Mouse (Mus musculus) stomach, embryonic 14.5 days (tissue): ENCODE data around the gene Mpp2. TPM values are rescaled to one million over a fixed set of nuclear protein-coding genes. Genes with fewer than 3 reads are reported as not detected.

Source experiments
- ATAC-seq: fragments of 200-750 bp; cut with Nextera tagmentation; 2 replicates; pipeline ENCODE4 v1.8.0; 2017; ENCODE audit warnings: low read depth, moderate TSS enrichment; ENCODE audit not compliant: insufficient number of reproducible peaks, insufficient read depth, low FRiP score
- H3K27ac ChIP-seq: fragments of 300-500 bp; sonication (generic); 2 replicates; pipeline ENCODE4 v1.5.1; 2014; ENCODE audit warnings: mild to moderate bottlenecking, low read length, moderate library complexity, mixed read lengths
- H3K27me3 ChIP-seq: fragments of 300-500 bp; sonication (generic); 2 replicates; pipeline ENCODE4 v1.6.1; 2014; ENCODE audit warnings: low read length, control low read depth, mixed read lengths; ENCODE audit not compliant: control insufficient read depth, insufficient read depth
- H3K36me3 ChIP-seq: fragments of 300-500 bp; sonication (generic); 2 replicates; pipeline ENCODE4 v1.6.1; 2014; ENCODE audit warnings: mild to moderate bottlenecking, control low read depth, low read length, moderate library complexity, mixed read lengths; ENCODE audit not compliant: control insufficient read depth, insufficient read depth
- H3K4me1 ChIP-seq: fragments of 300-500 bp; sonication (generic); 2 replicates; pipeline ENCODE4 v1.6.1; 2014; ENCODE audit warnings: low read length, control low read depth, mixed read lengths; ENCODE audit not compliant: control insufficient read depth, insufficient read depth
- H3K4me2 ChIP-seq: fragments of 300-500 bp; sonication (generic); replicated peaks from 2 replicates; pipeline ENCODE4 v1.6.1; 2014; ENCODE audit warnings: low read depth, low read length, control low read depth
- H3K4me3 ChIP-seq: fragments of 300-500 bp; sonication (generic); 2 replicates; pipeline ENCODE4 v1.5.1; 2014; ENCODE audit warnings: low read depth, low read length, control low read depth
- H3K9ac ChIP-seq: fragments of 300-500 bp; sonication (generic); replicated peaks from 2 replicates; pipeline ENCODE4 v1.6.1; 2014; ENCODE audit warnings: low read depth, mild to moderate bottlenecking, control low read depth, low read length, moderate library complexity, mixed read lengths
- H3K9me3 ChIP-seq: fragments of 300-500 bp; sonication (generic); 2 replicates; pipeline ENCODE4 v1.6.1; 2016; ENCODE audit warnings: low read depth, low read length, control low read depth; ENCODE audit not compliant: control insufficient read depth
- WGBS: fragments of 180-500 bp; shearing (Covaris S2); extraction: QIAGEN DNeasy Blood & Tissue Kit; methylation state at CpG from one replicate; pipeline ENCODE4 v1.1.7; 2014; 5-methylcytosine and 5-hydroxymethylcytosine counted together
- polyA plus RNA-seq: library from polyadenylated mRNA; unstranded; fragments of >200 nt; fragmentation: Nextera tagmentation; extraction: Ambion mirVana; gene quantifications from 2 replicates; pipeline ENCODE4 v1.2.1, GENCODE M21; 2014

Mpp2 gene
- polyA plus RNA-seq, 1 experiment from 2014 or later = 8.5 TPM

DNA sequence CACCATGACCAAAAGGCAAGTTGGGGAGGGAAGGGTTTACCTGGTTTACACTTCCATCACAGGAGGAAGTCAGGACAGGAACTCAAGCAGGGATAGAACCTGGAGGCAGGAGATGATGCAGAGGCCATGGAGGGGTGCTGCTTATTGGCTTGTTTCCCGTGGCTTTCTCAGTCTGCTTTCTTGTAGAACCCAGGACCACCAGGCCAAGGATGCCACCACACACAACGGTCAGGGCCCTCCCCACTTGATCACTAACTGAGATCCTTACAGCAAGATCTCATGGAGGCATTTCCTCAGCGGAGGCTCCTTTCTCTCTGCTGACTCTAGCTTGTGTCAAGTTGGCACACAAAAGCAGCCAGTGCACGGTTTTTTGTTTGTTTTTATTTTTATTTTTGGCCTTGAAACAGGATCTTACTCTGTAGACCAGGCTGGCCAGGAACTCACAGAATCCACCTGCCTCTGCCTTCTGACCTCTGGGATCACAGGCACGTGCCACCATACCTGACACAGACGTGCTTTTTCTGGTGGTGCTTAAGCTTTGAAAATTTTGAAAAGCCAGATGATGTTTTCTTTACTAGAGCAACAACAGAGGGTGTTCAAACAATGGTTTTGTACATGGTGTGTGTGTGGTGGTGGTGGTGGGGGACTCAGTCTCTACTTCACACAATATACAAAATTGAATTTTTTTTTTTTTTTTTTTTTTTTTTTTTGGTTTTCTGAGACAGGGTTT, 60.1 kb downstream of the Mpp2 start, which contains the start of gene Mpp3:
Gene Mpp3 (minus strand): TSS at position 375 of the 730 bp plus-strand sequence.
- Histone ChIP-seq H3K9ac (no peak within 1 kb of the TSS), H3K27me3 (no peaks in the 10 kb centered on the region), H3K4me3 (peak within 1 kb of the TSS; percentile 67), H3K4me1 (peaks cover 13% of the 10 kb centered on the region; the same call in 1 of the 2 replicates), H3K36me3 (no peaks in the 10 kb centered on the region), H3K4me2 (peak within 1 kb of the TSS; percentile 93), H3K27ac (peak within 1 kb of the TSS; percentile 76), H3K9me3 (no peaks in the 10 kb centered on the region)
- ATAC-seq = no peak
- WGBS = 79% methylated on average over 6 of the region's 6 CpGs

GRCm38 (mm10) chr11:102027361-102028017, 60.8 kb downstream of the Mpp2 start:
- ATAC-seq = no peak
- Histone ChIP-seq H3K9ac (no peak overlapping the region), H3K9me3 (no peaks in the 10 kb centered on the region), H3K27me3 (no peaks in the 10 kb centered on the region), H3K27ac (peak overlapping the region; percentile 76), H3K4me3 (peak overlapping the region; percentile 67), H3K36me3 (no peaks in the 10 kb centered on the region), H3K4me2 (peak overlapping the region; percentile 93), H3K4me1 (peaks cover 13% of the 10 kb centered on the region; the same call in 1 of the 2 replicates)
- 9% methylated on average over 12 of the region's 12 CpGs for WGBS

GRCm38 (mm10) chr11:102026694-102027360, 61.5 kb downstream of the Mpp2 start:
- peaks cover 13% of the 10 kb centered on the region; the same call in 1 of the 2 replicates for H3K4me1 ChIP-seq
- H3K9me3 ChIP-seq = no peaks in the 10 kb centered on the region
- peak overlapping the region; percentile 68 for H3K9ac ChIP-seq
- peak overlapping the region; percentile 67 for H3K4me3 ChIP-seq
- WGBS = under 1% methylated on average over 62 of the region's 73 CpGs
- ATAC-seq = peak; percentile 90
- H3K4me2 ChIP-seq = peak overlapping the region; percentile 93
- no peaks in the 10 kb centered on the region for H3K27me3 ChIP-seq
- H3K27ac ChIP-seq = peak overlapping the region; percentile 76
- no peaks in the 10 kb centered on the region for H3K36me3 ChIP-seq

- Histone ChIP-seq H3K27me3 (no peaks in the 10 kb centered on the region), H3K4me2 (peak overlapping the region; percentile 93), H3K27ac (peak overlapping the region; percentile 76; the same call in 1 of the 2 replicates), H3K9me3 (no peaks in the 10 kb centered on the region), H3K9ac (peak overlapping the region; percentile 68), H3K36me3 (no peaks in the 10 kb centered on the region; the same call in 1 of the 2 replicates), H3K4me3 (peak overlapping the region; percentile 67), H3K4me1 (peaks cover 13% of the 10 kb centered on the region; the same call in 1 of the 2 replicates)
- WGBS = 5% methylated on average over 21 of the region's 23 CpGs
- ATAC-seq = no peak
Measured at GRCm38 (mm10) chr11:102025991-102026660, 62.2 kb downstream of the Mpp2 start.

- no peaks in the 10 kb centered on the region; the same call in 1 of the 2 replicates for H3K36me3 ChIP-seq
- no peak for ATAC-seq
- no peak overlapping the region for H3K27ac ChIP-seq
- H3K27me3 ChIP-seq = no peaks in the 10 kb centered on the region
- no peak overlapping the region for H3K9ac ChIP-seq
- WGBS = 54% methylated on average over 7 of the region's 7 CpGs
- peaks cover 13% of the 10 kb centered on the region; the same call in 1 of the 2 replicates for H3K4me1 ChIP-seq
- H3K9me3 ChIP-seq = no peaks in the 10 kb centered on the region
- no peak overlapping the region for H3K4me3 ChIP-seq
- no peak overlapping the region for H3K4me2 ChIP-seq
Measured at GRCm38 (mm10) chr11:102025354-102025753, 63.0 kb downstream of the Mpp2 start.

GRCm38 (mm10) chr11:102024875-102025274, 63.4 kb downstream of the Mpp2 start:
- H3K9ac ChIP-seq = no peak overlapping the region
- H3K4me2 ChIP-seq = no peak overlapping the region
- H3K4me3 ChIP-seq = no peak overlapping the region
- no peak for ATAC-seq
- H3K36me3 ChIP-seq = no peaks in the 10 kb centered on the region; the same call in 1 of the 2 replicates
- WGBS = 83% methylated on average over 4 of the region's 4 CpGs
- H3K9me3 ChIP-seq = no peaks in the 10 kb centered on the region
- H3K4me1 ChIP-seq = peaks cover 13% of the 10 kb centered on the region; the same call in 1 of the 2 replicates
- no peak overlapping the region for H3K27ac ChIP-seq
- no peaks in the 10 kb centered on the region for H3K27me3 ChIP-seq

DNA sequence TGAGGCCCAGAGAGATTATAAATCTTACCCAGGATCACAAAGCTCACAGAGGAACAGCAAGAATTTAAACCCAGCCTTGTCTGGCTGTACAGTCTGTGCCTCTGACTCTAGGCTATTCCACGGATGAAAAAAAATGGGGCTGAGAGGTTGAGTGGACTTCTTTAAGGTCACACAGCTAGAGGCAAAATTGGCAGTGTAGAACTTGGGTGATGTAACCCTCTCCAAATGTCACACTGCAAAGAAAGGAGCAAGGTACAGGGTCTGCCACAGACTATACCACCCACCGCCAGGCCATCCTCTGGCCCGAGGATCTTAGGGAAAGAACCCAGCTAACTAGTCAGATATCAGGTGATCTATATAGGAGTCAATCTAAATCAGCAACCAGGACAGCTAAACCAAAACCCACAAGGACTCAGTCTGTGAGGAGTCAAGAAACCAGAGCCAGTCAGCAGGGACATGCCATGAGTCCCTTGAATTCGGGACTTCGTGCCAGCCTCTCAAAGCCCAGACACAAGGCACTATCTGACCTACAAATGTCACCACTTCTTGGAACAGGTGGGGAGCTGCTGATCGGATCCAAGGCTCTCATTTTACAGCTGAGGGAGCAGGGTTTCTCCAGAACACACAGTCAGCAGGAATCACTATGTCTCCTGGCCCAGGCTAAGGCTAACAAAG, 64.1 kb downstream of the Mpp2 start:
- H3K27me3 ChIP-seq = no peaks in the 10 kb centered on the region
- H3K27ac ChIP-seq = no peak overlapping the region
- peaks cover 13% of the 10 kb centered on the region; the same call in 1 of the 2 replicates for H3K4me1 ChIP-seq
- no peak overlapping the region for H3K9ac ChIP-seq
- no peak for ATAC-seq
- no peak overlapping the region for H3K4me3 ChIP-seq
- H3K9me3 ChIP-seq = no peaks in the 10 kb centered on the region
- H3K36me3 ChIP-seq = no peaks in the 10 kb centered on the region; the same call in 1 of the 2 replicates
- 87% methylated on average over 6 of the region's 6 CpGs for WGBS
- H3K4me2 ChIP-seq = no peak overlapping the region
